Mouse (Mus musculus) forebrain, embryonic 13.5 days (tissue): Measurements from ENCODE around the gene Ints1. TPM values are rescaled to one million over a fixed set of nuclear protein-coding genes. Genes with fewer than 3 reads are reported as not detected.

ENCODE experiments used
- ATAC-seq: fragments of 200-750 bp; cut with Nextera tagmentation; 2 replicates; pipeline ENCODE4 v1.8.0; 2017
- H3K27ac ChIP-seq: fragments of 300-500 bp; sonication (generic); 2 replicates; pipeline ENCODE4 v1.5.1; 2015; ENCODE audit warnings: inconsistent platforms, mild to moderate bottlenecking, moderate library complexity
- H3K27me3 ChIP-seq: fragments of 300-500 bp; sonication (generic); 2 replicates; pipeline ENCODE4 v1.6.1; 2015; ENCODE audit warnings: mild to moderate bottlenecking, inconsistent platforms
- H3K36me3 ChIP-seq: fragments of 300-500 bp; sonication (generic); 2 replicates; pipeline ENCODE4 v1.6.1; 2015; ENCODE audit warnings: mild to moderate bottlenecking, inconsistent platforms; ENCODE audit not compliant: poor library complexity, severe bottlenecking
- H3K4me1 ChIP-seq: fragments of 300-500 bp; sonication (generic); 2 replicates; pipeline ENCODE4 v1.6.1; 2015; ENCODE audit warnings: inconsistent platforms
- H3K4me2 ChIP-seq: fragments of 300-500 bp; sonication (generic); 2 replicates; pipeline ENCODE4 v1.6.1; 2015; ENCODE audit warnings: inconsistent platforms, mild to moderate bottlenecking, moderate library complexity
- H3K4me3 ChIP-seq: fragments of 300-500 bp; sonication (generic); 2 replicates; pipeline ENCODE4 v1.5.1; 2015; ENCODE audit warnings: mild to moderate bottlenecking, inconsistent platforms
- H3K9ac ChIP-seq: fragments of 300-500 bp; sonication (generic); 2 replicates; pipeline ENCODE4 v1.6.1; 2015; ENCODE audit warnings: mild to moderate bottlenecking, inconsistent platforms
- H3K9me3 ChIP-seq: fragments of 300-500 bp; sonication (generic); replicated peaks from 2 replicates; pipeline ENCODE4 v1.6.1; 2016; ENCODE audit warnings: inconsistent platforms
- WGBS: fragments of 180-500 bp; shearing (Covaris S2); methylation state at CpG from one replicate; pipeline ENCODE4 v1.1.7; 2015; 5-methylcytosine and 5-hydroxymethylcytosine counted together
- polyA plus RNA-seq: library from polyadenylated mRNA; unstranded; fragments of >200 nt; fragmentation: Nextera tagmentation; extraction: Ambion mirVana; gene quantifications from 2 replicates; pipeline ENCODE4 v1.2.1, GENCODE M21; 2015

Ints1 gene
- polyA plus RNA-seq, 1 experiment from 2014 or later, result 23.5 TPM

DNA sequence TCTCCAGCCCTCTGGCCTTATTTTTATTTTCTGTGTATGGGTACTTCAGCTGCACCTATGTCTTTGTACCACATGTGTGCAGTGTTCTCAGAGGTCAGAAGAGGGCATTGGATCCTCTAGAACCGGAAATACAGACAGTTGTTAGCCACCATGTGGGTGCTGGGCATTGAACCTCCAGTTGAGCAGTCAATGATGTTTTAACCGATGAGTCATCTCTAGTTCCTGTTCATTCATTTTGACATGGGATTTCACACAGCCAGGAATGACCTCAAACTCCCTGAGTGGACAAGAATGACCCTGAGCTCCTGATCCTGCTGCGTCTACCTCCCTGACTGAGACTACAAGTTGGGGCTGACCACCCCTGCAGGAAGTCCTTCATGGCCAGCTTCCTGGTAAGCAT is 49.3 kb downstream of the Ints1 start:
- Histone ChIP-seq H3K4me3 (no peak overlapping the region), H3K4me1 (peaks cover 12% of the 10 kb centered on the region), H3K9ac (no peak overlapping the region), H3K4me2 (no peak overlapping the region), H3K27me3 (no peaks in the 10 kb centered on the region), H3K9me3 (no peaks in the 10 kb centered on the region), H3K27ac (no peak overlapping the region), H3K36me3 (no peaks in the 10 kb centered on the region)
- no peak for ATAC-seq
- WGBS, result 87% methylated on average over 3 of the region's 3 CpGs

DNA sequence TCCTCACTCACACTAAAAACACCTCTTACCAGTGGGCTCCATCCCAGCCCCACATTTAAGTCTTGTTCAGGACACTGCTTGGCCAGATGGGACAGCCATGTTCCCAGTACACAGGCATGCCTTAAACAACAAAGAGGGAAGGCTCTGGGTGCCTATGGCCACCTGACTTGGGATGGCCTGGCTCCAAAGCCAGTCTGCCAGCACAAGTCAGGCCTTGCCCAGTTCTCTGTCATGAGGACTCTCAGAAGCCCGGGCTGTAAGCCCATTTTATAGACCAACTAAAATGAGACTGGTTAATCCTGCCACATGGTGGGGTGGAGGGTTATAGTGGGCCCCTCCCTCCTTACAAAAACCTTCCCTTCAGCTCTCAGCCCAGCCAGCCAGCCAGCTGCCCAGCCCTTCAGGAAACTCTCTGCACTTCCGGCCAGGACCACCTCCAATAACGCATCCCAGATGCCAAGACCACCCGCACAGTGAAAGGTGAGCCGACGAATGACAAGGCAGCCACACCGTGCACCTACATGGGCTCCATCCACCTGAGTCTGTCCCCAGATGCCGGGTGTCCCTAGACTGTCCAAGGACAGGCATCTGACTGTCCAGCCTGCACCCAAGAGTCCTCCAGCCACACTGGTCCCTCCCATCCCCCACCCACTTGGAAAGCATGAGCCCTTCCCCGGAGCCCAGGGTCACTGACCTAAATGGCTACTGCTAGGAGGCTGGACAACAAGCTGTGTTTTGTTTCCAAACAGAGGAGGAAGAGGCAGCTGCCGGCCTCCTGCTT is 50.9 kb downstream of the Ints1 start:
- H3K36me3 ChIP-seq, result no peaks in the 10 kb centered on the region
- H3K4me1 ChIP-seq, result 0 out of 2 replicates have a peak, but pooled peaks cover 3% of the 10 kb centered on the region
- H3K9ac ChIP-seq, result no peak overlapping the region
- H3K27ac ChIP-seq, result no peak overlapping the region
- 65% methylated on average over 10 of the region's 10 CpGs for WGBS
- H3K9me3 ChIP-seq, result no peaks in the 10 kb centered on the region
- no peaks in the 10 kb centered on the region for H3K27me3 ChIP-seq
- ATAC-seq, result no peak
- H3K4me2 ChIP-seq, result no peak overlapping the region
- H3K4me3 ChIP-seq, result no peak overlapping the region

DNA sequence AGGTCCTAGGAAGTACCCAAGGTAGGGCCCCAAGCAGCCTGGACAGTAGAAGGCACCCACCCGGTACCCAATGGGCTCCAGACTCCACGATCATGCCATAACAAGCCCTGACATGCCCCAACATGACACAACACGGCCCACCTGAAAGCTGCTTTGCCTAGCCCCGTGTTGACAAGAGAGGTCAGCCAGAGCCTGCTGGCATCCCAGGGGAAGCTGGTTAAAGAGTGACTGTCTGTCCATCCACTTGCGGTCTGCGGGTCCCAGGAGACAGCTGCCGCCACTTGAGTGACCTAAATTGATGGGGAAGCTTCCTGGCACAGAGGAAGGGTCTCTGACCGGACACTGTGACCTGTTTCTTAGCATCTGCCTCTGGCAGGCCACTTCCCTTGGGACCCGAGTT is 52.4 kb downstream of the Ints1 start:
- no peaks in the 10 kb centered on the region for H3K36me3 ChIP-seq
- no peak overlapping the region for H3K9ac ChIP-seq
- no peak overlapping the region for H3K4me3 ChIP-seq
- no peak for ATAC-seq
- H3K4me2 ChIP-seq, result no peak overlapping the region
- no peaks in the 10 kb centered on the region for H3K27me3 ChIP-seq
- no peak overlapping the region for H3K27ac ChIP-seq
- no peaks in the 10 kb centered on the region for H3K9me3 ChIP-seq
- H3K4me1 ChIP-seq, result peaks cover 10% of the 10 kb centered on the region; the same call in 1 of the 2 replicates
- 82% methylated on average over 9 of the region's 9 CpGs for whole genome bisulfite sequencing

DNA sequence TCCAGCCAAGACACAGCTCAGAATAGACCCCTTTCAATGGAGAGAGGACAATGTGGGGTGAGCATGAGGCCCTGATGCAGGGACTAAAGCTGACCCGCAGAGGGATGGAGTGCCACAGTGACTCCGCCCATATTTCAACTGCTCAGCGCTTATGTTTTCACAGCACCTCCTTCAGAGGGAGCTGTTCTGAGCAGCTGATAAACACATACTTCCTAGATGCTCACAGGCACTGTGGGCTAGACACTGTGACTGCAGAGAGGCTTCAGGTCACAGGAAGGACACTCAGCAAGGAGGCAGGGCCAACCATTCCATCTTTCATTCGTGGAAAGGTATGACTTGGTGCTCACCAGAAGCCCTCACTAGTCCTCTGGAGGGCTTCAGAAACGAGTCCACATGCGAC is 52.8 kb downstream of the Ints1 start:
- Histone ChIP-seq H3K36me3 (no peaks in the 10 kb centered on the region), H3K9ac (no peak overlapping the region), H3K27ac (no peak overlapping the region), H3K4me2 (no peak overlapping the region), H3K9me3 (no peaks in the 10 kb centered on the region), H3K4me3 (no peak overlapping the region), H3K4me1 (peaks cover 10% of the 10 kb centered on the region; the same call in 1 of the 2 replicates), H3K27me3 (no peaks in the 10 kb centered on the region)
- 69% methylated on average over 6 of the region's 6 CpGs for WGBS
- ATAC-seq, result no peak

DNA sequence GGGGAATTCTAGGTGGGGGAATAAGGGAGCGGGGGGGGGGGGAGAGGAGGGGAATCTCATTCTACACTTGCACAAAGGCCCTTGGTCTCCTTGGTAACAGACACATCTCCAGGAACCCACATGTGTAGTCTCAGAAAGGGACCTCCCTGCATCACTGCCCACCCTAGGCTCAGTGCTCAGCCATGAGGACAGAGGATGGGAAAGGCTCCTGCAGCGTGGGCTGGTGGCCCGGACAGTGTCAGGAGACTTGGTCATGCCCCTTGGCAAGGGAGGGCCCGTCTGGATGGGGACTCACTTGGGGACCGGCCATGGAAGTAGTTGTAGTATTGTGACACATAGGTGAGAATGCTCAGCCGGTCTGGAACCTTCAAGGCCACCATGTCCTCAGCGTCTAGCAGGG is 56.5 kb downstream of the Ints1 start:
- Histone ChIP-seq H3K9me3 (no peaks in the 10 kb centered on the region), H3K9ac (no peak overlapping the region), H3K27me3 (no peaks in the 10 kb centered on the region), H3K4me3 (no peak overlapping the region), H3K4me2 (no peak overlapping the region), H3K4me1 (peaks cover 7% of the 10 kb centered on the region; the same call in 1 of the 2 replicates), H3K27ac (no peak overlapping the region), H3K36me3 (no peaks in the 10 kb centered on the region)
- 0 out of 2 replicates have a peak, but pooled peaks have one; percentile 38 for ATAC-seq
- WGBS, result 82% methylated on average over 7 of the region's 7 CpGs

DNA sequence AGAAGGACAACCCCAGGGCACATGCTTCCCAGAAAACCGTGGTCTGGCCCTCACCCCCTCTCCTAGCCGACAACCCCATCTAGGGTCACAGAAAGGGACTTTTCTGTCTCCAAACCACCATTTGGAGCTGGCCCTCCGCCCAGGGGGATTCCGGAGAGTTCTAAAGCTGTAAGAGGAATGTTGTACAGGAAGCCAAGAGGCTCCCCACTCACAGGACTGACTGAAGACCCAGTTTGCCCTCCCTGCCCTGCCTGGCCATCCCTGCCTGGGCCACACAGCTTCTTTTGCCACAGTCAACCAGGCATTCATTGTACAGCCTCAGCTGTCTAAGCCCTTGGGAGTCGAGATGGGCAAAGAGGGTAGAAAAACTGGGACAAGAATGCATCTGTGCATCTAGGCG is 56.9 kb downstream of the Ints1 start:
- Histone ChIP-seq H3K27me3 (no peaks in the 10 kb centered on the region), H3K36me3 (no peaks in the 10 kb centered on the region), H3K9ac (no peak overlapping the region), H3K9me3 (no peaks in the 10 kb centered on the region), H3K4me2 (no peak overlapping the region), H3K27ac (no peak overlapping the region), H3K4me1 (peaks cover 7% of the 10 kb centered on the region; the same call in 1 of the 2 replicates), H3K4me3 (no peak overlapping the region)
- 65% methylated on average over 6 of the region's 6 CpGs for WGBS
- ATAC-seq, result no peak

DNA sequence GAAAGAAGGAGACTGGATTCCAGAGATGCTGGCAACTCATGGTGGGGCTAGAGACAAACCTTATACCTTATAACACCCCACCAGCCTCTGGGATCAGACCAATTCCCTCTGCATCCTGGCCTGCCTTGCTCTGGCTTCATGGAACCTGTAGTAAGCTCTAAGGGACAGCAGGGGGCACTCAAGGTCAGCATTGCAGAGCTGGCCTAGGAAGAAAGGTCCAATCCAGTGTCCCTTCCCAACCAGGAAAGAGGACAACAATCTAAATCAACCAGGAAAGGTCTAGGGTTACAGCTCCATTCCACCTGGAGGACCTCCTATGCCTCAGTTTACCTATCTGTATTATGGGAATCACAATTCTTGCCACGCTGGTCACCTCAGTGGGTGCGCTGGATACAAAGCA is 57.8 kb downstream of the Ints1 start:
- no peaks in the 10 kb centered on the region for H3K36me3 ChIP-seq
- no peak overlapping the region for H3K9ac ChIP-seq
- no peak overlapping the region for H3K27ac ChIP-seq
- no peak for ATAC-seq
- 94% methylated on average over 2 of the region's 2 CpGs for WGBS
- H3K4me2 ChIP-seq, result no peak overlapping the region
- H3K4me3 ChIP-seq, result no peak overlapping the region
- H3K4me1 ChIP-seq, result peaks cover 7% of the 10 kb centered on the region; the same call in 1 of the 2 replicates
- H3K27me3 ChIP-seq, result no peaks in the 10 kb centered on the region
- no peaks in the 10 kb centered on the region for H3K9me3 ChIP-seq

DNA sequence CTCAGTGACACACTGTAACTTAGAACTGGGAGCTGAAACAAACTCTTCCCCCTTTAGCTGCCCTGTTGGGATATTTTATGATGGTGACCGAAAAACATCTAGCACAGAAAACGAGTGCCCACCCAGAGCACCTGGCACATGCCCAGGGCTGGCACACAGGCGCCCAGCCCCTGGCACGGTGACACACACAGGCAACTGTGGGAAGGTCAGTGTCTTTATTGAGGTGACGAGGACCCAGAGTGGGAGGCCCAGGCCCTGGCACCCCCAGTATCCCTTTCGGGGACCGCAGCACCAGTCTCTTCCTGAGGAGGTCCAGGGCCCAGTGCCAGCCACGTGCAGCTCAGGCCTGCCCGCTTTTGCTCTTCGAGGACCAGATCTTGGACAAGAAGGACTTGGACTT is 69.0 kb downstream of the Ints1 start:
- no peaks in the 10 kb centered on the region for H3K9me3 ChIP-seq
- ATAC-seq, result no peak
- H3K4me1 ChIP-seq, result no peaks in the 10 kb centered on the region
- no peak overlapping the region for H3K4me2 ChIP-seq
- 0 out of 2 replicates have a peak, but pooled peaks cover 3% of the 10 kb centered on the region for H3K27me3 ChIP-seq
- H3K9ac ChIP-seq, result no peak overlapping the region
- no peak overlapping the region for H3K27ac ChIP-seq
- 87% methylated on average over 10 of the region's 10 CpGs for WGBS
- H3K36me3 ChIP-seq, result peaks cover 25% of the 10 kb centered on the region
- no peak overlapping the region for H3K4me3 ChIP-seq

DNA sequence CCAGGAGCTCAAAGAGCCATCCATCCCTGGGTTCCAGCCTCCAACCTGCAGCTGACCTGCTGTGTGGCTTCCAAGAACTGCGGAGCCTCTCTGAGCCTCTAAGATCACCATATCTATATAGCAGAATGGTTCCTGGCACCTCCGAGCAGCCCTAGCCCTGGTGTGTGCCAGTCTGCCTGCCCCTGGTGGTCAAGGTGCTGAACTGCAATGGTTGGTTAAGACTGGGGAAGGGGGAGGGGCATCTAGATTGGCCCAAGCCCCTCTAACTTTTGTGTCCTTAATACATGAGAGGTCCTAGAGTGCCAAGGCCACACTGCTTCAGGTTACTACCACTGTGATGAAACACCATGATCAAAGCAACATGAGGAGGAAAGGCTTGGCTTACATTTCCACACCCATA is 72.6 kb downstream of the Ints1 start:
- Histone ChIP-seq H3K4me2 (no peak overlapping the region), H3K4me1 (no peaks in the 10 kb centered on the region), H3K4me3 (no peak overlapping the region), H3K27ac (no peak overlapping the region), H3K9me3 (no peaks in the 10 kb centered on the region), H3K27me3 (peaks cover 27% of the 10 kb centered on the region; the same call in 1 of the 2 replicates), H3K9ac (no peak overlapping the region), H3K36me3 (0 out of 2 replicates have a peak, but pooled peaks cover 9% of the 10 kb centered on the region)
- 58% methylated on average over 2 of the region's 2 CpGs for WGBS
- no peak for ATAC-seq

DNA sequence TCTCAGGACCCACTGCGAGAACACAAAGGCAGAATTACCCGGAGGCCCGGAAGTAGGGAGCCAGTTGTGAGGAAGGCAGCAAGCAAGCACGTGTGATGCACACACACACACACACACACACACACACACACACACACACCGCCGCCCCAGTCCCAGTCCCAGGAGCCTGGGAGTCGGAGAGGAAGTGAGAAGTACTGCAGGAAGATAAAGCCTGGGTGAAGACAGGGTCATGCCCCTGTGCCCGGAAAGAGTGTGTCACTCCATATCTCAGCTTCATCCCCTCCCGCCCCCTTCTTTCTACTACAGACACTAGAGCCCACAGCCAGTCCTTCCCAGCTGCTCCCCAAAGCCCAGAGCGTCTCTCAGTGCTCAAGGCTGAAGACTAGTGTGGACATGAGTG is 73.2 kb downstream of the Ints1 start:
- Histone ChIP-seq H3K27ac (no peak overlapping the region), H3K4me2 (no peak overlapping the region), H3K36me3 (0 out of 2 replicates have a peak, but pooled peaks cover 9% of the 10 kb centered on the region), H3K27me3 (peaks cover 33% of the 10 kb centered on the region), H3K4me3 (no peak overlapping the region), H3K9me3 (no peaks in the 10 kb centered on the region), H3K4me1 (no peaks in the 10 kb centered on the region), H3K9ac (no peak overlapping the region)
- no peak for ATAC-seq
- 76% methylated on average over 10 of the region's 10 CpGs for WGBS
